Mouse (Mus musculus) urinary bladder, postnatal 0 days (tissue): ENCODE measurements around the gene Slc17a5. TPM values are rescaled to one million over a fixed set of nuclear protein-coding genes. Genes with fewer than 3 reads are reported as not detected.

Experiments
- polyA plus RNA-seq: library from polyadenylated mRNA; unstranded; fragments of >200 nt; fragmentation: Nextera tagmentation; extraction: Ambion mirVana; gene quantifications from 2 replicates; pipeline ENCODE4 v1.2.1, GENCODE M21; 2015

Gene Slc17a5
- 6.8 and 8.5 TPM in 2 replicates for polyA plus RNA-seq

DNA sequence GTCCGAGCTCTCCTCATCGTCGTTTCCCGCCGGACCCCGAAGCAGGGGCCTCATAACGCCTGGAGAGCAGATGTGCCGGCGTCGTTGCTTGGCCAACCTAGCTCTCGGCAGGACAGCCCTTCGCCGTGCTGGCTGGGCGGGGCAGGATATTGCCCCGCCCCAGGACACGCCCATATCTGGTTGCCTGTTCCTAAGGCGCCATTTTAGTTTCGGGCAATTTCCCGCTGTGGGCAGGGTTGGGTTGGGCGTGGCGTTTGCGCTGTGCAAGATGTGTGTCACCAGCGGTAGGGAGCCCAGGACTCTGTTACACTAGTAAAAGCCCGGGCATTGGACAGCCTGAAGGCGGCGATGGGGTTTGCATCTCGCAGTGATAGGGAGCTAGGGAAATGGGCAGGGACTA lies at the start of gene Slc17a5:
Slc17a5 (minus strand) TSS at position 128 of the 400 bp plus-strand sequence.

DNA sequence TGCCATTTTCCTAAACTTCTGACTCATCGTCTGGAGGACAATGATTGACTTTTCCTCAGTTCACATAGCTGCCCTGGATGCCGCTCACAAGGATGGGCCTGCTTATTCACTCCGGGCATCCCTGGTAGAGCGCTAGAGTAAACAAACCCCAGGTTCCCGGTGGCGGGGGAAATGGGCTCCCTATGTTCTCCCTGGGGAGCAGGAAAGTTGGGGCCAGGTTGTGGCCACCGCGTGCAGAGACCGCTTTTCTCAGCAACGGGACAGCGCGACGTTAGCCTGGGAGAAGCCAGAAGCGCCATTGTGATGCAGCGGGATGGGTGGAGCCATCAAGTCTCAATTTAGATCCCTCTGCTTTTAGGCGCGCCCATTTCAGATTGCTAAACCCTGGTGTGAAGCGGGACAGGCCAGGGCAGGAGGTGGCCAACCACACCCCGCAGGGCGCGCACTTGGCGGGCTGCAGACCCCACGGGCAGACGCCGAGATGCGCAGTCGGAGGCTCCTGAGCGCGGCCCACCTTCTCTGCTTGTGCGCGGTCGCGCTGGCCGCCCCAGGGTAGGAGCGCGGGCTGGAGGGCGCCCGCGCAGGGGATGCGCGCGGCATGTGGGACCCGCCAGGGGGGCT lies 27.7 kb upstream of the Slc17a5 start, which contains the start of gene Cd109:
Cd109 (plus strand) TSS at position 146 of the 621 bp plus-strand sequence.

DNA sequence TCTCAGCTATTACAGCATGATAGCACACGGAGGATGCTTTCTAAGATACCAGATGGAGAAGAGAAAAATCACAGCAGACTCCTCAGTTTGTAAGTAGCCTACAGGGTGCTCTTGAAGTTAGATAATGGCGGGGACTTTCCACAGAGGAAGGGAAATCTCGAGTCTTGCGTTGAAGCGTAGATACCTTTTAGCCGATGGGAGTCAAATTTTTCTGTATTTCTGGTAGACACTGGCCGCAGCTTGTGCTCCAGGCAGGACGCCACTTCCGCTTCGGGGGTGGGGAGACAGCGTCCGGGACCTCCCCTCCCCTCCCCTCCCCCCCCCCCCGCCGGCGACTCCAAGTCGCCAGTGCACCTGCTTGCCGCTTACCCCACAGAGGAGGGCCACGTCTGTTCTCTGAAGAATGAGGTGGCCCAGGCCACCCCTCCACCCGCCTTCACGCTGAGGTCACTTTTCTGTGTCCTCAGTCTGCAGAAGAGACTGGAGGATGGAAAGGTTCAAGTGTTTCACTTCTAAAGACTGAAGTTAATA lies 98.9 kb downstream of the Slc17a5 start, which contains the start of gene Eef1a1:
Eef1a1 (minus strand) TSS at position 262 of the 531 bp plus-strand sequence.

Other genes starting within 250 kb of the Slc17a5 start
- 9.0 and 11.7 TPM in 2 replicates for gene Gsta2, start 232.3 kb downstream of the Slc17a5 start, polyA plus RNA-seq
- 4.1 TPM in 2 replicates for gene Dppa5a, start 219.9 kb downstream of the Slc17a5 start, polyA plus RNA-seq
- gene Ooep, start 209.3 kb downstream of the Slc17a5 start, polyA plus RNA-seq: 32.6 and 47.5 TPM in 2 replicates
- gene Ddx43, start 192.3 kb downstream of the Slc17a5 start, polyA plus RNA-seq: 0.23 and 0.58 TPM in 2 replicates
- gene Cgas, start 144.8 kb downstream of the Slc17a5 start, polyA plus RNA-seq: 1.6 and 1.7 TPM in 2 replicates
- gene Mto1, start 139.8 kb downstream of the Slc17a5 start, polyA plus RNA-seq: 14.5 and 15.9 TPM in 2 replicates
- 0.75 and 0.99 TPM in 2 replicates for gene Gm17324, start 139.3 kb downstream of the Slc17a5 start, polyA plus RNA-seq
- 3,366 and 3,387 TPM in 2 replicates for gene Eef1a1, start 98.9 kb downstream of the Slc17a5 start, polyA plus RNA-seq
- 3.0 and 3.5 TPM in 2 replicates for gene Cd109, start 27.5 kb upstream of the Slc17a5 start, polyA plus RNA-seq